Mouse (Mus musculus) spleen, adult 2 months (tissue): ENCODE results near the gene Hist2h2aa1.
"Not testable (repeated sequence)": the region's sequence is repeated elsewhere in the genome, so short reads cannot be mapped to it uniquely, and the experiment has no call there.

ENCODE experiments used
- CTCF ChIP-seq: fragments of 200-500 bp; IDR thresholded peaks from 2 replicates; pipeline ENCODE4 v1.5.1; 2011; ENCODE audit warnings: mild to moderate bottlenecking, inconsistent platforms; ENCODE audit not compliant: insufficient read depth, insufficient read length, insufficient replicate concordance; ENCODE audit errors: extremely low read depth
- POLR2A ChIP-seq: fragments of 200-500 bp; IDR thresholded peaks from 2 replicates; pipeline ENCODE4 v1.6.1; 2011; ENCODE audit warnings: low read depth, low read length, inconsistent platforms

GRCm38 (mm10) chr3:96290727-96291126, 45.4 kb downstream of the Hist2h2aa1 start:
- TF ChIP-seq POLR2A, CTCF: not testable (repeated sequence)
